In the genomic region with DNA sequence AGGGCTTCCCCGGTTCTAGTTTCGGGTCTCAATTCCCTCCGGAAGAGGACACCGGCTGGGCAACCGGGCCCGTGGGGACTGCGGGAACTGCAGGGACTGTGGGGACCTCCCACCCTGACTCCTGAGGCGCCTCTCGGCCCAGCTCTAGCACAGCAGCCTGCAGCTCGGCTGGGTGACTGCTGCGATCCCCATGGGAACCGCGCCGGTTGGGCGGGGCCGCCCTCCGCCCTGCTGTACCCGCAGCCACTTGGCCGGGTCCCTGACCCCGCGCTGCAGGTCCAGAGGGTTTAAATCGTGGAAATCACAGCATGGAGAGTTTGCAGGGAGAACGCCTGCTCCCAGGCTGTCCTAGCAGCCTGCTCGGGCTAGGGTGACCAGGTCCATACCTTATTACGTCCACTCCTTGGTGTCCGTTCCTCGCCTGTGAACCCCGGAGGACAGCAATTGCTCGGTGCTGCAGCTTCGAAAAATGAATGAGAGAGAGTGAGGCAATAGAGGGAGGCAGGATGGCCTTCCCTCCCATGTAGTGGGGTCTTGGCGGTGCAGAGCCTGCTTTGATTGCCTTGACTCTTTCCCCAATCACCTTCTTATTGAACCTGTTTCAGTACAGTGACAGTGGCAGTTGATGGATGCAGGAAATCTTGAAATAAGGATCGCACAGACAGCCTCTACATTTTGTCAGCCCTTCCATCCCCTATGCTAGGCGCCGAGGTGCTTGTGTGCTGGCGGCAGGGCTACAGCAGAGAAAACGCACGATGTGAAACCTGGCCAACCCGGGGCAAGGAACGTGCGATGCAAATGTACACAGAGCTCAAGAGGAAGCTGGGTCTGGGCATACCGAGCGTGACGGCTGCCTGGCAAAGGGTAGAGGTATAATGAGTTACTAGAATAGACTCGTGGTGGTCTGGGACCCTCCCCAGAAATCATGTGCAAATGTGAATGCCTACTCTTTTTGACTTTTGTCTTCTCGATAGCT, we compare ENCODE assay signal across 1 mouse cellular context.
TF ChIP-seq lines count a peak whose summit lies in the region.

Gene Cdkl1, minus strand, starts transcription at position 738 of the 976 bp plus-strand sequence.

TF ChIP-seq in CH12.LX, 34 proteins besides CTCF, POLR2A, EP300 and RAD21 (continued from another document):
- TF ChIP-seq TCF12 (IDR thresholded peaks at IDR 0.05; ENCODE audit: low read depth, low read length) (no peak), MAZ (IDR thresholded peaks at IDR 0.05; ENCODE audit: low read depth, low read length) (0 out of 2 replicates have a peak, but pooled peaks have one; percentile 18), SIN3A (IDR thresholded peaks at IDR 0.05; ENCODE audit: low read length) (peak; percentile 52; the same call in 1 of the 2 replicates), MYC (IDR thresholded peaks at IDR 0.05; ENCODE audit: low read depth, low read length) (no peak), USF2 (conservative IDR thresholded peaks at IDR 0.05; ENCODE audit: low read depth, low read length) (no peak), MAX (IDR thresholded peaks at IDR 0.05; ENCODE audit: low read length) (peak; percentile 81; the same call in 1 of the 2 replicates), HCFC1 (IDR thresholded peaks at IDR 0.05; ENCODE audit: low read depth, low read length) (no peak), MEF2A (IDR thresholded peaks at IDR 0.05; ENCODE audit: borderline replicate concordance, low read depth, low read length) (peak; percentile 44; the same call in 1 of the 2 replicates), KAT2A (IDR thresholded peaks at IDR 0.05; ENCODE audit: insufficient replicate concordance, low read length) (no peak), CHD1 (IDR thresholded peaks at IDR 0.05; ENCODE audit: low read depth, low read length) (no peak), USF1 (IDR thresholded peaks at IDR 0.05; ENCODE audit: low read depth, low read length) (no peak), NRF1 (IDR thresholded peaks at IDR 0.05; ENCODE audit: low read depth, low read length) (0 out of 2 replicates have a peak, but pooled peaks have one; percentile 19), CHD2 (IDR thresholded peaks at IDR 0.05; ENCODE audit: low read length) (no peak), ZNF384 (IDR thresholded peaks at IDR 0.05; ENCODE audit: low read depth, low read length) (no peak), PAX5 (IDR thresholded peaks at IDR 0.05; ENCODE audit: low read length) (no peak), SMC3 (IDR thresholded peaks at IDR 0.05; ENCODE audit: low read depth, low read length) (no peak), TBP (conservative IDR thresholded peaks at IDR 0.05; ENCODE audit: low read depth, low read length) (no peak), ZKSCAN1 (IDR thresholded peaks at IDR 0.05; ENCODE audit: borderline replicate concordance, low read depth, low read length) (no peak), MXI1 (IDR thresholded peaks at IDR 0.05; ENCODE audit: low read depth, low read length) (peak; percentile 61)
TF ChIP-seq in CH12.LX: peak in this region for 9.
